Mouse (Mus musculus) limb, embryonic 11.5 days (tissue): ENCODE data around the gene Gfpt2. TPM values are rescaled to one million over a fixed set of nuclear protein-coding genes. Genes with fewer than 3 reads are reported as not detected.

Experiments
- microRNA-seq: library from miRNA; unstranded; fragments of <30 nt; microRNA quantifications from one replicate; pipeline ENCODE4, GENCODE M21; 2016
- polyA plus RNA-seq: library from polyadenylated mRNA; unstranded; fragments of >200 nt; fragmentation: Nextera tagmentation; extraction: Ambion mirVana; gene quantifications from 2 replicates; pipeline ENCODE4 v1.2.1, GENCODE M21; 2014

The Gfpt2 gene
- polyA plus RNA-seq, 1 experiment from 2014 or later = 36.3 TPM

Small RNA genes lying within 50 kb of the gene (microRNA-seq; reads per million reads assigned to microRNA genes)
- not detected for gene Gm23813

Other genes starting within 250 kb of the Gfpt2 start
- gene Olfr1380, start 237.3 kb upstream of the Gfpt2 start, polyA plus RNA-seq = not detected in 2 replicates
- 4.5 and 5.8 TPM in 2 replicates for gene Flt4, start 184.9 kb upstream of the Gfpt2 start, polyA plus RNA-seq
- not detected in 2 replicates for gene Scgb3a1, start 130.6 kb upstream of the Gfpt2 start, polyA plus RNA-seq
- 51.5 and 53.9 TPM in 2 replicates for gene Cnot6, start 81.5 kb upstream of the Gfpt2 start, polyA plus RNA-seq
- 34.2 and 42.5 TPM in 2 replicates for gene Mapk9, start 52.6 kb downstream of the Gfpt2 start, polyA plus RNA-seq
- gene Rasgef1c, start 107.7 kb downstream of the Gfpt2 start, polyA plus RNA-seq = 0.32 TPM in 1 of 2 replicates, not detected in the other
- 89.3 and 89.9 TPM in 2 replicates for gene Rnf130, start 231.2 kb downstream of the Gfpt2 start, polyA plus RNA-seq